Mouse (Mus musculus): ENCODE results near the gene Pbx4. TPM values are rescaled to one million over a fixed set of nuclear protein-coding genes. Genes with fewer than 3 reads are reported as not detected.

The Pbx4 gene
- total RNA-seq, 2 experiments from 2014 or later: 19.2 to 20.8 TPM

- intact Hi-C loops (cut with DNase I): no loop called here
- DNase-seq (ENCODE audit: low spot score in 2 of 2): no peak
Measured at GRCm38 (mm10) chr8:69867696-69868326, 35.5 kb downstream of the Pbx4 start.

GRCm38 (mm10) chr8:69870003-69870765, 37.9 kb downstream of the Pbx4 start:
- intact Hi-C loops (cut with DNase I): no loop called here
- no peak for DNase-seq (ENCODE audit: low spot score in 2 of 2)

DNA sequence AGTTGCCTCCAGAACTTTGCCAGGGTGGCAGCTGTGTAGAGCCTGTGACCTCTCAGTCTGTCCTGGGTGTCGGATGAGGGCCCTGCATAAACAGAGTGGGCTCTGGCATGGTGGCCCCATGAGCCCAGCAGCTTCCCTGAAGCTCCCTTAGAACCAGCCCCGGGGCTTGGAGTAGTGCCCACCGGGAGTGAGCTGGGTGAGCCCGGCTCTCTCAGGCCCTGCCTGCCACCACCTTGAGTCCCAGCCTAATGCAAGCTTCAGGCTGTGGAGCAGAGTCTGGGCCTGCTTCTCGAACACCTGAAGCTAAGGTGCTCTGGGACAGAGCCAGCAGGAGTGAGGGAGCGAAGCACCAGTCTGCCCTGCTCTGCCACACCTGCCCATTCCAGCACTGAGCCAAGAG, 38.6 kb downstream of the Pbx4 start:
- DNase-seq (ENCODE audit: low spot score in 2 of 2): no peak
- intact Hi-C loops (cut with DNase I): no loop called here

- intact Hi-C loops (cut with DNase I): loop anchor here (1.0 kb wide), 1 partner anchor 17 kb away; no protein-coding TSS in a partner anchor
- peak; percentile 55 to 63 for DNase-seq (ENCODE audit: low spot score in 2 of 2)
Measured at GRCm38 (mm10) chr8:69874155-69874554, 41.9 kb downstream of the Pbx4 start.

GRCm38 (mm10) chr8:69874654-69875053, 42.4 kb downstream of the Pbx4 start:
- intact Hi-C loops (cut with DNase I): loop anchor here (1.0 kb wide), 1 partner anchor 17 kb away; no protein-coding TSS in a partner anchor
- no peak for DNase-seq (ENCODE audit: low spot score in 2 of 2)

DNA sequence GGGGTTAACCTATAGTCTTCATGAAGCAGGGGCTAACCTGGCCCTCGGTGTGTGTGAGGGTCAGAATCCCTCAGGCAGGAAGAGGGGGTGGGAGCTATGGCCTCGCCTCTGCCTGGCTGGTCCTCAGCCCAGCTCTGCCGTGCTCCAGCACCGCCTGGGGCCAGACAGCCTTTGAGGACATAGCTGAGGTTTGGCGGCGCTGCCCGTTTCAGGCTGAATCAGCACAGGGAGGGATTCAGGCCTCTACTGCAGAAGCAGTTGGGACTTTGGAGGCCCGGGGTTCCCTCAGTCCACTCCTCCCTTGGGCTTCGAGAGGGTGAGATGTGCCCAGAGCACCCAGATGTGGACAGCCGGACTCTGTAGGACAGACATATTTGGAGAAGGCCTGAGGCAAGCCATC, 43.8 kb downstream of the Pbx4 start:
- intact Hi-C loops (cut with DNase I): no loop called here
- DNase-seq (ENCODE audit: low spot score in 2 of 2): no peak

DNA sequence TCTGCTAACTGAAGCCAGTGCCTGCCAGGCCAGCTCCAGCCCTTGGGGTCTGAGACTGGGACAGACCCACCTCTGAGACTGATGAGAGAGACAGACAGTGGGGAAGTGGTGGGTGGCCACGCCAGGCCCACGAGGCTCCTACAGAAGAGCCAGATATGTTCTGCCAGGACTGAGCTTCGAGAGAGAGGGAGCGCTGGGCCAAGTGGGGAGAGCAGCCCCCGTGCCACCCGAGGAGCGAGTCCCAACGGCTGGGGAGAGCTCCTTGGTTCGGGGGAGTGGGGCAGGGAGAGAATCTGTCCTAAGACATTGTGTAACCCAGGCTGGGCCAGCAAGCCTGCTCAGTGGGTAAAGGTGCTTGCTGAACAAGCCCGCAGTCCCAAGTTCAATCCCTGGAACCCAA, 44.7 kb downstream of the Pbx4 start:
- DNase-seq (ENCODE audit: low spot score in 2 of 2): no peak

GRCm38 (mm10) chr8:69877396-69877795, 45.1 kb downstream of the Pbx4 start:
- DNase-seq (ENCODE audit: low spot score in 2 of 2): no peak
- intact Hi-C loops (cut with DNase I): no loop called here

More for the DNA sequence above, 44.7 kb downstream of the Pbx4 start:
- intact Hi-C loops (cut with DNase I): no loop called here

- DNase-seq (ENCODE audit: low spot score in 2 of 2): no peak
- intact Hi-C loops (cut with DNase I): no loop called here
Measured at GRCm38 (mm10) chr8:69877992-69878391, 45.7 kb downstream of the Pbx4 start.

- DNase-seq (ENCODE audit: low spot score in 2 of 2): no peak
- intact Hi-C loops (cut with DNase I): no loop called here
Measured at GRCm38 (mm10) chr8:69879678-69880077, 47.4 kb downstream of the Pbx4 start.

DNA sequence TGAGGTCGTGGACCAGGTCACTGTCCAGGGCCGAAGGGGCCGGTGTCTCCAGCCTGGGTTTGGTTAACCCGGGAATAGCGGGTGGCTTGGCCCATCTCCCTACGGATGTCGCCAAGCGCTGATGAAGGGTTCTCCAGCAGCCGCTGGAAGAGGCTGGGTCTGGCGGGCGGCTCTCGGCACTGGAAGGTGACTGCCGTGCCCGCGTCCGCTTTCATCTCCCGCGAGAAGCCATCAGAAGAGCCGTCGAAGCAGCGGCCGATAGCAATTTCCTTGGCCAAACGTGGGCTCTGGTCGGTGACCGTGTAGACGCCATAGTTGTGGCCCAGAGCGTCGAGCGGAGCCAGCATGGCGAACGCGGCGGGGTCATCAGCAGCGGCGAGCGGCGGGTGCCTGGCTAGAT, 48.5 kb downstream of the Pbx4 start:
- no peak for DNase-seq (ENCODE audit: low spot score in 2 of 2)
- intact Hi-C loops (cut with DNase I): no loop called here

- no peak for DNase-seq (ENCODE audit: low spot score in 2 of 2)
- intact Hi-C loops (cut with DNase I): no loop called here
Measured at GRCm38 (mm10) chr8:69881261-69881865, 49.1 kb downstream of the Pbx4 start.

DNA sequence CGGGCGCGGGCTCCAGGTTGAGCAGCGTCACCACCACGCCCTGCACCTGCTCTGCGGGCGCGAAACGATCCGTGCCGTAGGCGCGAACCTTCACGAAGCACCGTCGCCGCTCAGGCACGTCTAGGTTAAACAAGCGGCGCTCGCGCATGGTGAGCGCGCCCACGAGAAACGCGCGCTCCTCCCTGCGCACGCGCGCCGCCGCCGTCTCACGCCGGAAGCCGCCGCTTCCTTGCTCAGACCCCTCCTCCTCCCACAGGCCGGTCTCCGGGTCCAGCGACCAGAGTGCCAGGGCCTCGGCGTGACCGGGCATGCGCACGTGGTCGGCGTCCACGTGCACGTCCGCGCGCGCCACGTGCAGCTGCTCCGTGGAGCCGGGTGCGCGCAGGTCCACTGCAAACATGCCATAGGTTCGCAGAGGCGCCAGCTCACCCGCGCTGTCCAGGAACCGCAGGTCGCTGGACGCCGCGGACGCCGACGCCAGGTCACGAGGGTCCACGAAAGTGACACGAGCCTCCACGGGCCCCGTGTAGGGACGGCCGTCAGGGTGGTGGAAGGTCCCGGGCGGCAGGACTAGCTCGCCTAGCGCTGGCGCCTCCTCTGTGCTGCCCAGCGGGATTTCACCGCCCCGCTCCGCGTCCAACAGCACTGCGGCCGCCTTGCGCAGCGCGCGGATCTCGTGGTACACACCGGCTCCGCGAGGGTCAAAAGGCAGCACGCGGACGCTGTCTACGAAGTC, 49.9 kb downstream of the Pbx4 start:
- intact Hi-C loops (cut with DNase I): no loop called here
- peak; percentile 62 to 63 for DNase-seq (ENCODE audit: low spot score in 2 of 2)

DNA sequence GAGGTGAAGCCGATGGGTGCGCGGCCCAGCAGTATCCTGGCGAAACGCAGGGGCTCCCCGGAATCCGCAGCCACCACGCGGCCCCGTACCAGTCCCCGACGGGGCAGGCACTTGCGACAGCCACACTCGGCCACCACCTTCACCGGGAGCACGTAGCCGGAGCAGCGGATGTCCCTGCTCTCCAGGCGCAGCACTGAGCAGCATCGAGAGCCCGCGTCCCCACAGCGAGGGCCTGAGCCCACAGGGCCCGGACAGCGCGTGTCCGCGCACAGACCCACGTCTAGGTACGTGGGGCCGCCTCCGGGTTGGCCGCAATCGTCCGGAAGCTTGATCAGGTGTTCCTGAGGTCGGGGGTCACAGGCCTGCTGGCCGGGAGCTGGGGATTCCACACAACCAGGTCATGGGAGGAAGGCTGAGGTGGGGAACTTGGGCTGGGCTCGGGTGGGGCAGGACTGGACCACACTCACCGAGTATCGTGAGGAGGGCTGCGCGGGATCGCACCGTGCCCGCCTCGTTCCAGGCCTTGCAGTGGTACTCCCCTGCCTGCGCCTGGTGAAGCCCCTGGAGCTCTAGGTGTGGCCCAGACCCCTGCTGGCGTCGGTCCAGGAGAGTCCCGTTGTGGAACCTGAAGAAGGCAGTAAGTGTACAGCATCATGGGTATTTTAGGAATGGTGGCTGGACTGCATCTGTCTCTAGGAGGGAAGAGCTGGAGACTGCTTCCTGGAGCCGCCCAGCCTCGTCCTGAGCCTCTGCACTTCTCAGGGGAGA, 50.7 kb downstream of the Pbx4 start:
- no peak for DNase-seq (ENCODE audit: low spot score in 2 of 2)
- intact Hi-C loops (cut with DNase I): no loop called here

GRCm38 (mm10) chr8:69884141-69884540, 51.9 kb downstream of the Pbx4 start:
- intact Hi-C loops (cut with DNase I): no loop called here
- DNase-seq (ENCODE audit: low spot score in 2 of 2): no peak

DNA sequence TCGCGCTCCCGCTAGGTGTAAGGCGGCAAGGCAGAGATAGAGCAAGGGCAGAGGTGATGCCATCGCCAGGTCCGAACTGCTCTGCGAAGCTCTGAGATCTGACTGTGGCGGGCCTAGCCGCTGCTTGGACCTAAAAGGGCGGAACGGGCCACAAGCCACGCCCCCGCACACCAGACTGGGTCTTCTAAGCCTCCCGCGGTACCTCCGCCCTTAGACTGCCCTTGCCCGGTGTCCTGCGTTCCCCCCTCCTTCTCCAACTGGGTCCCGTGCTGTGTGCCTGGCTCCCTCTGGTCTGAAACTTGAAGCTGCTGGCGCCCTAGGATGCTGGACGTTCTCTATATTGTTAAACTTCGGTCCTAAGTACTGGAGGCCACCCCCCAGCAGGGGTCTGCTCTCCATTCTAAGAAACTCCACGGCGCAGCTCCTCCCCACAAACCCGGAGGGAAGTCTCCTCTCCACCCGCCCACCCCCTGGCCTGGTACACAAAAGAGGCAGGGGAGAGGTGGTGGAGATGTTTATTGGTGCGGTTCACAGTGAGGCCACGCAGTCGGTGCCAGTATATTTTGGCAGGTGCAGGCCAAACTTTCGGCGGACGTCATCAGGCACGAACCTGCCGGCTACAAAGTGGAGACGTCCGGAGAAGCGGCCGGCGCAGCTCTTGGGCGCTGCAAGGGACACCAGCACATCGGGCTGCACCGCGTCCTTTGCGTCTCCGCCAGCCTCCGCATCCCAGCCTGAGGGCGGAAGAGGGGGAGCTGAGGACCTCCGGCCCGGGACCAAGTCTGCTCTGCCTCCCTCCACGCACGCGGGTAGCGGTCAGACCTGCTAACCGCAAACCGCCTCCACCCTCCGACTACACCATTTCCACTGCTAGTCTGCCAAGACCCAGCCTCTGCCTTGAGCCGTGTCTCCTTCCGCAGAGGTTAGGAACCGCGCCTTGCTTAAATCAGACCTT, 55.3 kb downstream of the Pbx4 start, which contains the start of gene Cilp2:
Gene Cilp2, minus strand, starts transcription at position 399 of the 955 bp plus-strand sequence.
- DNase-seq (ENCODE audit: low spot score in 2 of 2): no peak
- intact Hi-C loops (cut with DNase I): no loop called here

DNA sequence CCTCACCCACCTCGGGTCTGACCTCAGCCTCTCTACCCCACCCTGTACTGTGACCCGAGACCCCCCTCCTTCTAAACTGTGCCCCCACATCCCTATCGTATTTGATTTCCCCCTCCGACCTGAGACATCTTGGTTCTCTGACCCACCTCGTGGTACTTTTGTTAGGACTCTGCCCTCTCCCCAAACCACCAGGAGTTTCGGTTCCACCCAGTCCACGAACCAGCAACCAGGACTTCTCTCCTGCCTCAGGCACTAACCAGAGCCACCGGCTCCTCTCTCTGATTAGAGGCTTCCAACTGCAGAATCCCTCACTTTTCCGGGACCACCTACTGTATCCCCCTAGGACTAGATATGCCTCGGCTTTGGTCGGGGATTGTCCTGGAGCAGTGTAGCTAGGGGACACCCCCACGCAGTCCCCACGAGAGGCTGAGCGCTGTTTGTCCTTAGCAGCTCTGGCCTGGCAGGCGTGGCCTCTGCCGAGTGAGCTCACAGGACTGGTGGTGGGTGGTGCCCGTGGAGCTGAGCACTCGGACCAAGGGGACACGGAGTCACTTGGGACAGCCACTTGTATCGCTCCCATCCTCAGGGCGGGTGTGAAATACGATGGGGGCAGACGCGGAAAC, 56.1 kb downstream of the Pbx4 start:
- no peak for DNase-seq (ENCODE audit: low spot score in 2 of 2)
- intact Hi-C loops (cut with DNase I): no loop called here

GRCm38 (mm10) chr8:69888902-69889301, 56.6 kb downstream of the Pbx4 start:
- intact Hi-C loops (cut with DNase I): no loop called here
- DNase-seq (ENCODE audit: low spot score in 2 of 2): no peak
